Mouse (Mus musculus): ENCODE results near the gene Gfi1. TPM values are rescaled to one million over a fixed set of nuclear protein-coding genes. Genes with fewer than 3 reads are reported as not detected.
A peak's percentile ranks its signal among the peaks of the same experiment; 100 is the strongest.

The Gfi1 gene
- total RNA-seq (2021) = not detected
- long read RNA-seq = 0 reads

DNA sequence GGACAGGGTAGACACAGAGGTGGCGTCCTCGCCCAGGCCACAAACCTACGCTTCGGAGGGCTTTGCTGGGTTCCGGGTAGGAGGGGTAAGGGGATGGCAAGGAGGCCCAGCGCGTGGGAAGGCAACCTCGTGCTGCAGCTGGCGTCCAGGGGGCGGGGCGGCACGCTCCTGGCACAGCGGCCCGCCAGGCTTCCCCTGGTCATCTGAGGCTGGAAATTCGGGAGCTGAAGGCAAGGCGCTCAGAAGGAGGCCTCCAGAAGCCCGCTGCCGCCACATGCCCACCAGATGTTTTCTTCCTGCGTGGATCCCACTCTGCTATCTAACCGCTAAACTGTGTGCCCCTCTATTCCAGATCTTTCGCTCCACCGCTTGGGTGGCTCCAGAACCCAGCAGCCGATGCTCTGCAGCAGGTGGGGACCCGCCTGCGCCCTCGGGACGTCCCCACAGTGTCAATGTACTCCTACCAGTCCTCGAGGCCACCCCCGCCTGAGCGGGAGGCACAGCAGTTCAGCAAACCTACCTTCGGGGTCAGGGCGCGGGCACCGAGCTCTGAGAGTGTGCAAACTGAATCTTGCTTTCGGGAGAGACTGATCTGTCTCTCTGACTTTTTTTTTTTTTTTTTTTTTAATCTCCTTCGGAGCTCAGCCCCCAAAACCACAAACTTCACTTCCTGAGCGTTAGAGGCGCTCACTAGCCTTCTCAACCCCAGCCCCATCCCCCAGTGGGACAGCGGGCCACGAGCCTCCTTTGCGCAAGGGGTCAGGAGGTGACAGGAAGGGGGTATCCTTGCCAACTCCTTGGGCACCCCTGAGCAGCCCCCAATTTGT, at the start of gene Gfi1:
Gene Gfi1 (minus strand): TSS at position 602 of the 827 bp plus-strand sequence.
- no peak for DNase-seq (ENCODE audit: low spot score in 2 of 2)

DNA sequence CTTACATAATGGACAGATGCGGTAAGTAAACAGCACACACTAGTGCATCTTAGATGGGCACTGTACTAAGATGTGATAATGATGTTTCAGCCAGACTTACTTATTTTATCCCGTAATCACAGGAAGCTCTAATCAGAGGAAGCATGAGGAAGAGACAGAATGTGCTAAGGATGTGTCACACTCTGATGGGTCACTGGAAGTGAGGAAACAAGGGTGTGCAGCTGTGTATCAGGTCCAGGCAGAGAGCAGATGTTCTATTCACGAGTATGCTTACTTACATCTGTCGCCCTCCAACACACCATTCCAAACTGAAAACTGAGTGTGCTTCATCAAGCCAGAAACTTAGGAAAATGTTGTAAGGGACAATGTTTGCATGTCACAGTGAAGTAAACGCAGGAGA, 46.2 kb upstream of the Gfi1 start:
- no peak for DNase-seq (ENCODE audit: low spot score in 2 of 2)

DNA sequence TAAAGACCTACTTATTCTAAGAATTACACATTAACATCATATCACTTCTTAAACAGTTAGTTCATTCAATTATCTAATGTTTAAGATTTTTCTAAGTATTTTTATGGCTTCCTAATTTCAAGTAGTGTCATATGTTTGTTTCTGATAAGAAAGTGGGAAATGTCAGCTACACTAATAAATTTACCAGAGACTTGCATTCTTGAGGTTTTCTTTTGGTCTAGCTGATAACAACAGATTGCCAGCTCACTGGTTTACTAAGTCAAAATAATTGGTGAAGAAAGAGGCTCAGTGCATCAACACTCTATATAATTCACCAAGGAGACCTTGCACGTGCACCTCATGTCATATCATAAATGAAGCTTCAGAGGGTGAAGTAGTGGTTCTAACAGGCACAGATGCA, 42.4 kb upstream of the Gfi1 start:
- DNase-seq (ENCODE audit: low spot score in 2 of 2) = no peak

DNA sequence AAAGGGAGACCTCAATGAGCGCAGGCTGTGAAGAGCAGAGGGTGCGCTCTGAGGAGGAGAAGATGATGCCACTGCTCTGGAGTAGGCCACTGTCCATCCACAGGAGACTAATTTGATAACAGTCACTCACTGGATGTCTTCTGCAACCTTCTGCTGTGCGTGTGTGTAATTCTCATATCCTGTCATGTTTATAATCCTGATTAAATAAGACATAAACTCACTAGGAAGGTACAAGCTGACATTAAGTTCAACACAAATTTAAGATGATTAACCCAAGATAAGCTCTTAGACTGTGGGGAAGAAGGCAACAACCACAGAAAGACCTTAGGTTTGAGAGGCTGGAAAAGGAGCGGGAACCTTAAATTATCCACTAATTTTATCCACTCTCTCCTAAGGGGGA, 40.1 kb upstream of the Gfi1 start:
- DNase-seq (ENCODE audit: low spot score in 2 of 2) = no peak

DNA sequence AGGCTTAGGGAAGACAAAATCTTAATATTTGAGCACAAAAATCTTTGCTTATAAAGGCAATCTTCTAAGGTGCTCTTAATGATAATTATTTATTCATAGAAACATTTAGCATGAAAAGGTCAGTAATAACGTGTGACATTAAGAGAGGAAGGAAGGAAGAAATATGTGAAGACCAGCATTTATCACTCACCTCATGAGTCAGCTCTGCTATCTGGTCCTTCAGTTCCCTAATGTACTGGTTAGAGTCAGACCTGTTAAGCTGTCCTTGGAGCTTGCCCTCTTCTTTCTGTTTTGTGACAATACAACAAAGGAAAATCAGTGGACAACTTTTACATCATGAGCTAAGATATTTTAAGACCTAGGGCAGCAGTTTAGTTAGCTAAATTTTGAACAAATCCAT, 38.6 kb upstream of the Gfi1 start:
- no peak for DNase-seq (ENCODE audit: low spot score in 2 of 2)

DNA sequence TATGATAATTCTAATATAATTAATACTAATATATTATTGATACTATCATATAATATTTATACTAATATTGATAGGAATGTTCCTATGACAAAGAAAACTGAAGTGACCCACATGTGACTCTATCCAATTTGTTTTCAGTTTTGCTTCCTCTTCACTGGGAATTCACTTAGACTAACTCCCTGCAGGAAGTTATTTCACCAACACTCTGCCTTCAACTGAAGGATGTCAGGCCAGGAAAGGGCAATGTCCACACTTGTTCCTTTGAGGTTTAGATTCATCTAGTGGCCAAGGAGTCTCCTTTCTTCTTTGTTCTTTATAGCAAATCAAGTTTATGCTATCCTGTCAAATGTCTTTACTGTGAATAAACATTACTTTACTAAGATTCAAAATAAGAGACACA, 37.8 kb upstream of the Gfi1 start:
- DNase-seq (ENCODE audit: low spot score in 2 of 2) = no peak

DNA sequence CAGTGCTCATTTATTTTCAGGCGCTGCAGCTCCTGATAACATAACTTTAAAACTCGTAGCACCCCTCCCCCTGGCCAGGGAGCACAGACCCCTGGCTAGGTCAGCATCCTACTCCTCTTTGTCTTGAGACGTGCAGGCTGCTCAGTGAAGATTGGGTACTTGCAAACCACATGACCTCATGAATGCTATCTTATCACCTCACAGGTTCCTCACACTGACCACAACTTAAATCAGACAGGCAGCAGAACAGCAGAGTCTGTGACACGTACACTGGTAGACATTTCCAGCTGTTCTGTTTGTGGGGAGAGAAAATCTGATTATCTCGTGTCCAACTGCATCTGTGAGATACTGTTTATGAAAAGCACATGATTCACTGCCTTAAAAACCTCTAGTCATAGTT, 33.3 kb upstream of the Gfi1 start:
- no peak for DNase-seq (ENCODE audit: low spot score in 2 of 2)

DNA sequence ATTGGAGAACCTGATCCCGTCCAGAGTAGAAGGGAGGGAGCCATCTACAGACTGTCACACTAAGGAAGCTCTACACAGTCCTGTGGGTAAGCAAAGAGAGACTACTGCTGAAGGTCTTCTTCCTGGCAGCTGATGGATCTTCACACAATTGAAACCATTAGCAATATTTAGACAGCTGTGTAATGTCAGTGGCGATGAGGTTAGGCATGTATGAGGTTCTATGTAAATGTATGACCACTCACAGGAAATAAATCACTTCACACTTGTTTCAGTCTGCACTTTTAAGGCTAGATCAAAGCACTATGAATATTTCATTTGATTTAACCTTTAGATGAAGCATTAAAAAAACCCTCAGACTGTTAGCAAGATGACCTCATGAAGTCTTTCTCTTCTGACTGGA, 30.2 kb upstream of the Gfi1 start:
- no peak for DNase-seq (ENCODE audit: low spot score in 2 of 2)

DNA sequence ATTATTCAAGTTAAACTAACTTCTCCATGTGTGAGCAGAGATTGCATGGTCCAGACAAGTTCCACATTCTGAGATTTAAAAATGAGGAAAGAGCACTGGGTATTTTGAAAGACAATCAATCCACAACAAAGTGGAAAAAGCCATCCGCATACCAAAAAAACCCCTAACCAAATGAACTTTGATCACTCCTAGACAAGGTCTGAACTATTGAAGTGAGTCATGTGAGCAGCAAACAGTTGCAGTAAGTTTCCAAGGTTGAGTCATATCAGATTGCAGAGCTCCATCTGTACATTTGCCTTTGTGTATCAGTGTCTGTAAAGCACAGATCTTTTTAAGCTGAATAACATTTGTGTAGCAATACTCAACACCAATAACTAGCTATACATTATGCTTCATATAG, 28.9 kb upstream of the Gfi1 start:
- DNase-seq (ENCODE audit: low spot score in 2 of 2) = no peak

DNA sequence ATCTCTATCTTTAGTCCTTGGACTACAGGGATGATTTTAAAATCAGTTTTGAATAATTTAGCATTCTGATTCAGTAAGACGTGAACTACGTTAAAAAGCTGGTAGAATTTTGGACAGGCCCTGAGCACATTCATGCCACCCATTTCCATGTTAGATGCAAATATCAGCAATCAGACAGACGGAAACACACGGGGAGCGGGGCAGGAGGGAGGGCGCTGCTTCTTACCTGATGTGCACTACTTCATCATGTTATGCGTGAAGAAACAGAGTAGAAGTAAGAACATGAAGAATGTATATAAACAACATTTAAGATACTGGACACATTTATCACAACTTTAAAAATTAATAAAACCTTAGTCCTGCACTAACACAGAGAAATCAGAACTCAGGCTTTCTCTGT, 27.8 kb upstream of the Gfi1 start:
- no peak for DNase-seq (ENCODE audit: low spot score in 2 of 2)

DNA sequence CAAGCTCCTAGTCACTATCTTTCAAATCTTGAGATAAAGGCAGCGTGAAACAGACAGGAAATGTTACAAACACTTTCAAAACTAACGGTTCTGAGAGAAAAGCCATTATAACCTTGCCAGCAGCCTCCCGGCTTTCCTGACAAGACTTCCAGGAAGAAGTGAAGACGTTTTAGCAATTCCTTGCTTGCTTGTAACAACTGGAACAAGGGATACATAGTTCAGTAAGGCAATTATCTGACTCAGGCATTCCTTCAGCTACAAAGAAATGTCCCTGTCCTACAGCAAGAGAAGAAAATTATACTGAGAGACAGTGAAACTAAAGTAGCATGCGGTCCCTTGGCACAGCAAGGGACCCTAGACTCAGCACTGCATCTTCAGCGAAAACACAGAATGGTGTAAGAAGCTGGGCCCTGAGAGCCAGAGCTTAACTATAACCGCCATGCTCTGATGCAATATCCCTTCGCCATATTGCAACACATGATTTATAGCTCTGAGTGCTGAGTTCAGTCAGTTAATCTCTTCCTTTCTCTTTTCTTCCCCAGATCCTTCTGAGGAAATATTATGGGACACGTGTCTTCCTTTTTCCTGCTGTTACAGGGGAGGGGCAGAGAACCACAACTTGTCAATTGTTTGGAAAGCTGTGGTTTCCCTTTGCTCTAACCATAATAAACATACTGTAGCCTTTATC, 23.5 kb upstream of the Gfi1 start:
- no peak for DNase-seq (ENCODE audit: low spot score in 2 of 2)

DNA sequence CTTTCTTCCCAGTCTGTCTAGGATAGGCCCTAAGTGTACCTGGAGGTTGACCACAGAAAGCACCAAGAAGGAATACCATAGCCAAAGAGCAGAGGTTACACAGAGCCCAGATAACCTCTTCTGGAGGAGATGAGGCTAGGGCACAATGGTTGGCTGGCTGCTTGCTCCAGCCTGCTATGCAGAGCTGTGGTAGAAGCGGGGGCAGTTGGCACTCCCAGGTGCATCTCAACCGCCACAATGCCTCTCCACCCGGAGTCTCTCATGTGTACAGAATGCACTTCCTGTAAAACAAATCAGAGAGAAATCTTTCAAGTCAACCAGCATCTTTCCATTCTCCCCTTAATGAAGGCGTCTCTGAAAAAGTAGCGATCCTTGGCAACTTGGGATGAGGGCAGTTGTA, 13.2 kb upstream of the Gfi1 start:
- no peak for DNase-seq (ENCODE audit: low spot score in 2 of 2)

DNA sequence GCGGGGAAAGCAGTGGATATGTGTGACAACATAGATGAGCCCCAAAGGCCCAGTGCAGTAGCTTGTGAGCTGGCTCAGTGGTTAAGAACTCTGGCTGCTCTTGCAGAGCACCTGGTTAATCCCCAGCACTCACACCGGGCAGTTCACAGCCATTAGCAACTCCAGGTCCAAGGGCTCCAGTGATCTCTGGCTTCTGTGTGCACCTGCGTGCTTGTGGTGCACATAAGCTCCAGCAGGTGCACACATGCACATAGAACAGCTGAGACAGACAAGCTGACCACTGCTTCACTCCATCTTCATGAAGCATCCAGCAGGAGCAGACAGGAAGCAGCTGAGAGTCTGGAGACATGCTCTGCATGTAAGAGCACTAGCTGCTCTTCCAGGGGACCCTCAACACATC, 12.5 kb upstream of the Gfi1 start:
- no peak for DNase-seq (ENCODE audit: low spot score in 2 of 2)

DNA sequence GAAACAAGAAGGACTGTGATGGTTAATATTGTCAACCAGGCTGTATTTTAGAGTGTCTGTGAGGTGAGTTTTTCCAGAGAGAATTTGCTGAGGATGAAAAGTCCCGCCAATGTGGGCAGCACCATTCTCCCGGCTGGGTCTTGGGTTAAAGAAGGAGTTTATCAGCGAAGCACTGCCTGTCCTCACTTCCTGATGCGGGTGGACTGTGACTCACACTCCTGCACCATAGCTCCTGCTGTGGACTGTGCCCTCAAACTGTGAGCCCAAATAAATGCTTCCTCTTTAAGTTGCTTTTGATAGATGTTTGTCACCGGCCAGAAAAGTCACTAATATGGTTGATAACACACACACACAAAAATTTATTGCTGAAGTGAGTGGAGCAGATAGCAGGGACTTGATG, 10.3 kb upstream of the Gfi1 start:
- no peak for DNase-seq (ENCODE audit: low spot score in 2 of 2)

DNA sequence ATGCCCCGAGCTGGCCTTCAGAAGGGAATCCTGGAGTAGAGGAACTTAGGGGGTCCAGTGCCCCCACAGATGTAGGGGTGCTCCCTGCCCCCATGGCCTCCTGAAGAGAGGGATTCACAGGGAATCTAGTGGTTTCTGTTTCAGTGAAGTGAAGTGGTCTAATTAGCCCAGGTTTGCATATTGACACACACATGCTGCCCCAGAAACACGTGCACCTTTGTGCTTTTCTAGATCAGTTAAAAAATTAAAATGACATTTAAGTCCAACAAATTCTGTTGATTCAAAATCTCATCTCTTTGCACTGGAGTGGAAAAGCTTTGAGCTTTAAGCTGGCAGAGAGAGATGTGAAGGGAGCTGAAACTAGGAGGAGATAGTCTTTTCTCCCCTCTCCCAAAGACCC, 6.0 kb upstream of the Gfi1 start:
- DNase-seq (ENCODE audit: low spot score in 2 of 2) = no peak

DNA sequence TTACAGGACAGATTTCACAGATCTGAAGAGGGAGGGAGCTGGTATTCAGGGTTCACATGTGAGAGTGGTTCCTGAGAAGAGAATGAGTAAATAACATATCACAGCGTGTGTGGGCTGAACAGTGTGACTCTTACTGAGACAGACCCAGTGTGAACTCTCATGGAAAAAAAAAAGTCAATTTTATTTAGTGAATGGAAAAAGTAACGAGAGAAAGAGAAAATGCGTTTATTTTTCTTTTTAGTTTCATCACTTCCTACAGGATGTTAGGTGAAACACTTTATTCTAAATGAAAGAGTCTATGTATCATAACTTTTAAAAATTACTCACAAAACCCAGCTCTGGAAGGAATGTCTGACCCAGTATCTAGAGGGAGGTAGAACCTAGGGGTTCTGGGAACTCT, 5.6 kb upstream of the Gfi1 start:
- no peak for DNase-seq (ENCODE audit: low spot score in 2 of 2)

DNA sequence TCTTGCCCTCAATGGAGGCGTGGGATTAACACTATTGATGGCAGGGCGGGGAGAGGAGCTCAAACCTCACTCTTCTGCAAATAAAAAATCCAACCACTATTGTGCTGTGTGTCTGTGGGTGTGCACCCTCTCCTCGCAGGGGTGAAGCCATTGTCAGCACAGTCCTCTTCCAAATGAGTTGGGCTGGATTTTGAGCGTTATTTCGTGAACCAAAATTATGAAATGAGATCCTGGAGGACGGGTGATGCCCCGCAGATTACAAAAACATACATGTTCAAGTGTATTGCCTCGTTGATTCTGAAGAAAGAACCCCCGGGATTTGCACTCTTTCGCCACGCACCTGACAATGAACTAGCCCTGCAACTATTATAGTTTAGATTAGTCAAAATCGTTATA, 1.2 kb upstream of the Gfi1 start:
- DNase-seq (ENCODE audit: low spot score in 2 of 2) = peak in 1 of 2 experiments; percentile 19

DNA sequence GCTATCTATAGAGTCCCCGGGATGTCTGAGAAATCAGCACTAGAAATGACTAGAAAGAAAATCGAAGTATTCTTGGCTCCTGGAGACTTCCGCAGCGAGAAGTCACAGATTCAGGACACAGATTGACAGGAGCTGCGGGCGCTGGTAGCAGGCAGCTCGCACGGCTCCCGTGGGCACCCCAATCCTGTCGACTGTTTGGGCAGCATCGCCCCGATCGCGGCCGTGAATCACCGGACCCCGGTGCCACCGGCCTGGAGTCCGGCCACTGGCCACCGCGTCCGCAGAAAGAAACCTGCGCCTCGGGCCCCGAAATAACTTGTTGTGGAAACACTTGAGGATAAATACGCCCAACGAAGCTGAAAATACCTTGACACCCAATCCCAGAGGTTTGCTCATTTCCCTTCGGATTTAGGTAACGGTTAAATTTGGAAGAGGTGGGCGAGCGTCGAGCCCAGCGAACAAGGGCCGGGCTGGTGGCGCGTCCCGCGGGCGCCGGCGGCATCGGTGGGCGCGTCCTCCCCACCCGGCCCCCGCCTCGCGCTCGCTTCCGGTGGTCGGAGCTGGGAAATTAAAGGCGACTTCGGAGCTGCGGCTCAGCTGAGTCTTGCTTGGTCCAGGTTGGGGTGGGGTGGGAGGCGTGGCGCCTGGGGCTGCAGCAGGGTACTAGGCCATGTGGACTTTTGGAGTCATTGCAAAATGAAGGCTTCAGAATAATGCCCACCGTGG, 608 bp upstream of the Gfi1 start:
- peak in 1 of 2 experiments; percentile 16 for DNase-seq (ENCODE audit: low spot score in 2 of 2)

DNA sequence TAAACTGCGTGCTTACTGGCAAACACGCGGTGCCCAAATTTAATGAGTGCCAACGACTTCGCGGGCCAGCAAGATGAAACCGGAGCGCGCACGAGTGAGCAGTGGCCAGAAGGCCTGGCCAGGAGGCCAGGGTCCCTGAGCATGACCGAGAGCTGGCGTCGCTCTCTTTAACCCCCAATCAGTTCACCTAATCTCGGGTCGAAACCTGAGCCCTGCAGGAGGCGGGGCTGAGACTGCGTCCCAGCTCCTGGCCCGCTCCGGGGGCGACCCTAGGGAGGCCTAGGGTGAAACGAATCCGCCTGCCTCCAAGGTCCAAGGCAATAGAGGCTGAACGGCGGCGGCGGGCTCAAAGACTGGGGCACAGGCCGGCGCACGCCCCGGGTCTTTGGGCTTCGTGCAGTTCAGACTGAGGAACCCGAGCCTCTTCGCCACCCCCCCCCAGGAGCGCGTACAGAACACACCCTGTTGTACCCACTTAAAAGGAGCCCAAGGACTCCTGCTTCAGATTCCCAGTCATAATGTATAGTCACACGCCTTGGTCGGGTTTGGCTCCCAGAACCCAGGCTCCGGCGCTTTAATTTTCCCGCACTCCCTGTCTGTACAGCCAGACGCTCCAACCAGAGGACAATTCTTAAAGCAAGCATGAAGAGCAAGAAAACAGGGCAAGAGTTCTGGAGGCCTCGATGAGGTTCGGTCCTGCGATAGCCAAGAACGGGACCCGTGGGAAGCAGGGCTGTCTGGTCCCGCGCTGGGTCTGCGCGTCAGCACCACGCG, 988 bp downstream of the Gfi1 start:
- peak in 1 of 2 experiments; percentile 15 for DNase-seq (ENCODE audit: low spot score in 2 of 2)

DNA sequence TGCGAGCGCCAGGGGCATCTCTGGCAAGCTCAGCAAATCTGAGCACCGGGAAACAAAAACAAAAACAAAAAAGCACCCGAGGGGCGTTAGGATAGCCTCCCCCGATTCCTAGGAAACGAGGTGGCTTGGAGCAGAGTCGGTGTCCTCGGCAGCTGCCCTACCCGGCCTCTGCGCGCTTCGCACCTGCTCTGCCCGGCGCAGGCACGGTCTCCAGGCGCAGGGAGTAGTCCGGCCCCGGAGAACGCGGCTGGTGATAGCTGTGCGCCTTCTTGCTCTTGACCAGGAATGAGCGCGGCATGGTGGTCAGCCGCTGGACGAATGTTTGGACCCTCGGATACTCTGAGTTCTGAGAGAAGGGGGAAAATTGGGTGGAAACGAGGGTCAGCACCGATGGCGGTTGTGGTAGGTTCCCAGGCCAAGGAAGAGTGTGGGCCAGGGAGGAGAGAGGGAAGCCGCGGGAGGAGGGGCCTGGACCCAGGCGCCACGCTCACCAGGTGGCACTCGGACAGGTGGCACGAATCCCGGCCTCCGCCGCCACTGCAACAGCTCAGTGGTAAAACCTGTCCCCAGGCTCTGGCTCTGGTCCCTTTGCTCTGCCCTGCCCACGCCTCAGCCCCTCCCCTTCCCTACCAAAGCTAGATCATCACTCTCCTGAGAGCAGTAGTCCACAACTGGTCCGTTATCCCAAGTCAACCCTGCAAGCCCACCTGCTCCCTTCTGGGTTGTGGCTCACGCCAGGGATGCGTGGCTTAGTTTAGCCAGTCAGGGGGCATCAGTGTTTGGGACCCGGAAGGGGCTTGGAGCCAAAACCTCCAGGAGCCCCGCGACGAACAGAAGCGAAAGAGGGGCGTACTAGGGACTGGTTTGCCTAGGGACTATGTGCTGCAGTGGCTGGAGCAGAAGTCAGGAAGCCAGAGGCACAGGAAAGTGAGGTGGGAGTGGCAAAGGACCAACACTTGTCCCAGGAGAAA, 2.0 kb downstream of the Gfi1 start:
- peak in 1 of 2 experiments; percentile 15 for DNase-seq (ENCODE audit: low spot score in 2 of 2)
